Mouse (Mus musculus) skeletal muscle tissue, adult 2 months (tissue): ENCODE measurements around the gene Tmem125.
"Not testable (repeated sequence)": the region's sequence is repeated elsewhere in the genome, so short reads cannot be mapped to it uniquely, and the experiment has no call there.

Experiments
- DNase-seq: peaks from one replicate; pipeline ENCODE4 v3.0.0-alpha.2; 2012; ENCODE audit warnings: low read depth, low spot score

Tmem125 gene

GRCm38 (mm10) chr4:118537801-118538200, 6.0 kb downstream of the Tmem125 start:
- DNase-seq = no peak

- DNase-seq = no peak
Observed at GRCm38 (mm10) chr4:118535610-118536009, 8.2 kb downstream of the Tmem125 start.

- DNase-seq = no peak
Observed at GRCm38 (mm10) chr4:118533605-118534004, 10.2 kb downstream of the Tmem125 start.

GRCm38 (mm10) chr4:118533156-118533555, 10.7 kb downstream of the Tmem125 start:
- DNase-seq = no peak

- DNase-seq = no peak
Observed at GRCm38 (mm10) chr4:118532663-118533062, 11.2 kb downstream of the Tmem125 start.

- no peak for DNase-seq
Observed at GRCm38 (mm10) chr4:118527720-118528119, 16.1 kb downstream of the Tmem125 start.

GRCm38 (mm10) chr4:118527335-118527681, 16.5 kb downstream of the Tmem125 start:
- no peak for DNase-seq

- DNase-seq = no peak
Observed at GRCm38 (mm10) chr4:118526408-118527334, 17.2 kb downstream of the Tmem125 start, which contains the start of gene 2610528J11Rik. Gene 2610528J11Rik, plus strand, starts transcription at chr4:118526999.

- no peak for DNase-seq
Observed at GRCm38 (mm10) chr4:118525779-118526178, 18.1 kb downstream of the Tmem125 start.

GRCm38 (mm10) chr4:118523976-118524375, 19.9 kb downstream of the Tmem125 start:
- no peak for DNase-seq

- DNase-seq = no peak
Observed at GRCm38 (mm10) chr4:118522248-118522647, 21.6 kb downstream of the Tmem125 start.

GRCm38 (mm10) chr4:118518208-118518607, 25.6 kb downstream of the Tmem125 start:
- no peak for DNase-seq

GRCm38 (mm10) chr4:118517497-118518146, 26.2 kb downstream of the Tmem125 start:
- DNase-seq = no peak

GRCm38 (mm10) chr4:118516699-118517496, 26.9 kb downstream of the Tmem125 start:
- no peak for DNase-seq

- no peak for DNase-seq
Observed at GRCm38 (mm10) chr4:118509050-118509449, 34.8 kb downstream of the Tmem125 start.

- not testable (repeated sequence) for DNase-seq
Observed at GRCm38 (mm10) chr4:118507171-118507570, 36.7 kb downstream of the Tmem125 start.

GRCm38 (mm10) chr4:118505551-118505950, 38.3 kb downstream of the Tmem125 start:
- no peak for DNase-seq

GRCm38 (mm10) chr4:118500792-118501191, 43.1 kb downstream of the Tmem125 start:
- DNase-seq = no peak

- DNase-seq = peak; percentile 24
Observed at GRCm38 (mm10) chr4:118500171-118500724, 43.6 kb downstream of the Tmem125 start.
